ENCODE assay signal across 31 mouse cellular contexts in the genomic region with DNA sequence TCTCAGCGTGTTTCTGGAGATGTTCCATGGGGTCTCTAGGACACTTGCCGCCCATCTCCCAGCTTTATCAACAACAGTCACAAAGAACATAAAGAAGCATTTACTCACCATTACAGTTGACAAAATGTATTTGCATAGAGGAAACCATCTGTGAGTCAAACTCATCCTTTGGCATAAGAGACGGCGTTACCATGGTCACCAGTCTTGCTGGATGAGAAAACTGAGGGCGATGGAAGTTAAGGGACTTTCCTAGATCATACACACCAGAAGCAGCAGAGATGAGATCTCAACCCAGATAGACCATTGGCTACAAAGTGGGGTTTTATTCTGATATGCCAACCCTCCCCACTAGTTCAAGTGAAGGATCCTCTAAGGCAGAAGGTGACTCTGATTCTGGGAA.
DNase-seq lines count a peak whose midpoint lies in the region; ATAC-seq and TF ChIP-seq lines count a peak whose summit lies in the region.
"Had no signal": no experiment of that assay in that cellular context is flagged by ENCODE, and none has a peak within 500 bp of the region (broad histone marks: within the 10 kb centered on the region; RNA-seq: fewer than 3 reads in every experiment).

No protein-coding gene starts in this region.

- no peak overlapping the region for H3K9ac ChIP-seq in forebrain, postnatal 0 days
- H3K9ac ChIP-seq: hindbrain, embryonic 12.5 days; intestine, embryonic 15.5 days; limb, embryonic 13.5 days; liver, embryonic 12.5 days; liver, postnatal 0 days; neural tube, embryonic 12.5 days had no signal

- H3K4me1 ChIP-seq in forebrain, postnatal 0 days (ENCODE audit: insufficient read depth), result peaks cover 11% of the 10 kb centered on the region
- H3K4me1 ChIP-seq in forebrain, embryonic 10.5 days, result peaks cover 13% of the 10 kb centered on the region
- H3K4me1 ChIP-seq: intestine, embryonic 15.5 days; limb, embryonic 13.5 days; liver, embryonic 12.5 days had no signal

- H3K27me3 ChIP-seq in forebrain, postnatal 0 days (ENCODE audit: insufficient read depth, low read length), result no peaks in the 10 kb centered on the region
- H3K27me3 ChIP-seq in forebrain, embryonic 10.5 days (ENCODE audit: poor library complexity, severe bottlenecking), result no peaks in the 10 kb centered on the region
- H3K27me3 ChIP-seq: hindbrain, embryonic 12.5 days; intestine, embryonic 15.5 days; limb, embryonic 13.5 days; liver, embryonic 12.5 days; neural tube, embryonic 12.5 days had no signal

- peak; percentile 65 for DNase-seq in forebrain, postnatal 0 days
- no peak for DNase-seq in forebrain, embryonic 10.5 days (ENCODE audit: extremely low spot score, low spot score)
- peak; percentile 63 for DNase-seq in layer of hippocampus, adult 11-12 months (ENCODE audit: low spot score)
- no peak for DNase-seq in layer of hippocampus, postnatal 14 days (ENCODE audit: low spot score in 2 of 2)
- peak; percentile 61 to 72 for DNase-seq in left cerebral cortex, postnatal 14 days (ENCODE audit: low spot score in 2 of 2)
- no peak for DNase-seq in left cerebral cortex, postnatal 4 days
- DNase-seq in brain, embryonic 14.5 days (ENCODE audit: low read depth), result peak; percentile 23
- DNase-seq in kidney, postnatal 25 days, result no peak
- DNase-seq: adrenal gland, adult 8-10 months; cerebellum, adult 11 months; cerebellum, adult 9-10 months; cerebellum, postnatal 36 days; gastrocnemius, postnatal 10 days; heart, postnatal 36 days; kidney, adult 2 months; liver, postnatal 0 days; lung, postnatal 36 days; thymus, adult 2 months; thymus, postnatal 36 days had no signal

- H3K36me3 ChIP-seq in forebrain, postnatal 0 days (ENCODE audit: insufficient read depth), result no peaks in the 10 kb centered on the region
- no peaks in the 10 kb centered on the region for H3K36me3 ChIP-seq in forebrain, embryonic 10.5 days (replicated peaks)
- H3K36me3 ChIP-seq: G1E; hindbrain, embryonic 12.5 days; intestine, embryonic 15.5 days; limb, embryonic 13.5 days; liver, embryonic 12.5 days; neural tube, embryonic 12.5 days had no signal

- ATAC-seq in forebrain, postnatal 0 days, result peak; percentile 43
- ATAC-seq: forebrain, embryonic 16.5 days; hindbrain, postnatal 0 days; intestine, embryonic 15.5 days; liver, embryonic 12.5 days; liver, postnatal 0 days; midbrain, embryonic 16.5 days had no signal

- H3K27ac ChIP-seq in forebrain, postnatal 0 days (ENCODE audit: low read depth, low read length), result peak overlapping the region; percentile 16; the same call in 1 of the 2 replicates
- no peak overlapping the region for H3K27ac ChIP-seq in forebrain, embryonic 10.5 days
- H3K27ac ChIP-seq: hindbrain, embryonic 12.5 days; hindbrain, postnatal 0 days; intestine, embryonic 15.5 days; limb, embryonic 13.5 days; liver, embryonic 12.5 days; neural tube, embryonic 12.5 days; stomach, postnatal 0 days had no signal

- H3K4me3 ChIP-seq in forebrain, postnatal 0 days (ENCODE audit: low read depth, low read length), result no peak overlapping the region
- H3K4me3 ChIP-seq in forebrain, embryonic 10.5 days, result no peak overlapping the region
- H3K4me3 ChIP-seq: hindbrain, embryonic 12.5 days; intestine, embryonic 15.5 days; limb, embryonic 13.5 days; liver, embryonic 12.5 days; neural tube, embryonic 12.5 days had no signal

- TF ChIP-seq POLR2A in brain, embryonic 14.5 days (IDR thresholded peaks at IDR 0.05; ENCODE audit: borderline replicate concordance, extremely low read depth, insufficient read depth, insufficient read length, poor library complexity, severe bottlenecking), result no peak

- intact Hi-C loops in left cerebral cortex, postnatal 14 days (cut with DNase I), result no loop called here
- intact Hi-C loops in left cerebral cortex, postnatal 4 days (cut with DNase I), result no loop called here

- H3K4me2 ChIP-seq in forebrain, postnatal 0 days (ENCODE audit: low read depth), result no peak overlapping the region
- H3K4me2 ChIP-seq: heart, embryonic 11.5 days; hindbrain, embryonic 12.5 days; intestine, embryonic 15.5 days; limb, embryonic 13.5 days; liver, embryonic 12.5 days; midbrain, embryonic 11.5 days; neural tube, embryonic 12.5 days had no signal

- WGBS in forebrain, postnatal 0 days, result 70% methylated on average over 5 of the region's 5 CpGs
- WGBS in forebrain, embryonic 10.5 days, result 91% methylated on average over 5 of the region's 5 CpGs

- no peaks in the 10 kb centered on the region for H3K9me3 ChIP-seq in forebrain, postnatal 0 days (ENCODE audit: low read length)
- no peaks in the 10 kb centered on the region for H3K9me3 ChIP-seq in forebrain, embryonic 10.5 days
- H3K9me3 ChIP-seq: hindbrain, embryonic 12.5 days; intestine, embryonic 15.5 days; limb, embryonic 13.5 days; liver, embryonic 12.5 days; neural tube, embryonic 12.5 days had no signal

- TF ChIP-seq CTCF in forebrain, postnatal 0 days (IDR thresholded peaks at IDR 0.05; ENCODE audit: low read depth), result no peak
- TF ChIP-seq CTCF in brain, embryonic 14.5 days (IDR thresholded peaks at IDR 0.05; ENCODE audit: borderline replicate concordance, extremely low read depth, insufficient read depth, insufficient read length), result no peak

Comparison
In these comparisons a context has a peak if more than half of its experiments do, and no peak if none do; other contexts are left out.
1. DNase-seq: peak in forebrain, postnatal 0 days (single experiment), layer of hippocampus, adult 11-12 months (single experiment), left cerebral cortex, postnatal 14 days (2 of 2) and brain, embryonic 14.5 days (single experiment); none in forebrain, embryonic 10.5 days (single experiment), layer of hippocampus, postnatal 14 days (0 of 2), left cerebral cortex, postnatal 4 days (single experiment) and kidney, postnatal 25 days (0 of 2).